ENCODE assay signal across 7 mouse cellular contexts in the genomic region with DNA sequence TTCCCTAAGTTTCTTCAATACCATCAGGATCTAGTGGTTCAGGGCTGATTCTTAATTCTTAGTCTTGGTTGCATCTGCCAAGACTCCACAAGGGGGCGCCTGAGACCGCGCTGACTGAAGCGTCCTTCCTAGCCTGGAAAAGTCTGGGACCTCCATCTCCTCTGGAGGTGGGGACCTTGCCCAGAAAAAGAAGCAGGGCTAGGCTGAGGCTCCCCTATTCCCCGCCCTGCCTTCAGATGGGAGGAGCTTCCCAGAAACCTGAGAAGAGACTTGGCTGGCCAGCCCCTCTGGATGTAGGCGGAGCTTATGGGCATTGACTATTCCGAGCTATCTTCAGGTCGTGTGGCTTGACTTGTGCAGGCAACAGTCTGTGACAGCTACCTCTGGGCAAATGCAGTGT. TPM values are rescaled to one million over a fixed set of nuclear protein-coding genes. Genes with fewer than 3 reads are reported as not detected.
DNase-seq lines count a peak whose midpoint lies in the region; ATAC-seq and TF ChIP-seq lines count a peak whose summit lies in the region.

No protein-coding gene starts in this region.

- TF ChIP-seq CTCF in gastrocnemius, adult 2 months (IDR thresholded peaks at IDR 0.05), result peak; percentile 99

- no peaks in the 10 kb centered on the region for H3K36me3 ChIP-seq in hindbrain, embryonic 16.5 days (ENCODE audit: control insufficient read depth, insufficient read depth, low read length)

- no peaks in the 10 kb centered on the region for H3K9me3 ChIP-seq in hindbrain, embryonic 16.5 days (ENCODE audit: control insufficient read depth, low read length)

- intact Hi-C loops in gastrocnemius, adult 2 months (cut with DNase I), result loop anchor here (1.0 to 10.0 kb wide), 3 partner anchors 71 to 309 kb away; partner anchors contain the start of genes Mrgbp and Ogfr
- intact Hi-C loops in left cerebral cortex, postnatal 14 days (cut with DNase I), result loop anchor here (1.0 to 10.0 kb wide), 4 partner anchors 71 to 499 kb away; partner anchors contain the start of genes Bhlhe23 and Mrgbp

- H3K9ac ChIP-seq in hindbrain, embryonic 16.5 days (ENCODE audit: low read depth, low read length), result no peak overlapping the region

- H3K4me3 ChIP-seq in gastrocnemius, adult 2 months, result peak overlapping the region; percentile 6
- H3K4me3 ChIP-seq in hindbrain, embryonic 16.5 days (ENCODE audit: low read length), result no peak overlapping the region

- peak overlapping the region; percentile 63 for H3K27ac ChIP-seq in gastrocnemius, adult 2 months
- no peak overlapping the region for H3K27ac ChIP-seq in hindbrain, embryonic 16.5 days (ENCODE audit: low read depth, low read length)

- ATAC-seq in hindbrain, embryonic 16.5 days, result no peak
- ATAC-seq in megakaryocyte-erythroid progenitor cell, adult 5-6 weeks (replicated peaks; ENCODE audit: low FRiP score, low TSS enrichment, poor library complexity, severe bottlenecking), result peak; percentile 57

- peak; percentile 98 for DNase-seq in ZHBTc4 (ENCODE audit: low read depth, low spot score)
- DNase-seq in cerebellum, postnatal 25 days, result peak; percentile 83 to 87
- peak; percentile 90 for DNase-seq in gastrocnemius, adult 2 months
- peak; percentile 77 to 83 for DNase-seq in left cerebral cortex, postnatal 14 days (ENCODE audit: low spot score in 2 of 2)
- DNase-seq in spleen, adult 12 weeks (ENCODE audit: low spot score), result peak; percentile 57

- H3K4me2 ChIP-seq in hindbrain, embryonic 16.5 days (ENCODE audit: low read length), result peak overlapping the region; percentile 37

- H3K4me1 ChIP-seq in hindbrain, embryonic 16.5 days (ENCODE audit: control insufficient read depth, insufficient read depth, low read depth, low read length), result peaks cover 16% of the 10 kb centered on the region

- no peaks in the 10 kb centered on the region; the same call in 1 of the 2 replicates for H3K27me3 ChIP-seq in hindbrain, embryonic 16.5 days (replicated peaks; ENCODE audit: control insufficient read depth, insufficient read depth, low read length)

- under 1% methylated on average over 8 of the region's 8 CpGs for WGBS in hindbrain, embryonic 16.5 days

RNA-seq across cellular contexts. Expression of gene Cables2, which starts 2.5 kb away (rescaled TPM):
- 1 to 10 TPM; 9.3 to 9.8 TPM for total RNA-seq in gastrocnemius, adult 2 months (2021)
- polyA plus RNA-seq in hindbrain, embryonic 16.5 days (2015; fragmentation: Nextera tagmentation; extraction: Ambion mirVana), result 11.1 and 22.2 TPM in 2 replicates
- 10 to 100 TPM; 30.4 to 34.6 TPM for total RNA-seq in left cerebral cortex, postnatal 14 days (2021)
- 13.8 and 14.4 TPM in 2 replicates for total RNA-seq in megakaryocyte-erythroid progenitor cell, adult 5-6 weeks (2014; fragmentation: Nextera tagmentation)
- total RNA-seq in megakaryocyte-erythroid progenitor cell, adult 5-6 weeks (2017), result 7.4 and 20.8 TPM in 2 replicates

RNA-seq across cellular contexts. Expression of gene Rbbp8nl, which starts 13.8 kb away (rescaled TPM):
- not detected for total RNA-seq in gastrocnemius, adult 2 months (2021)
- not detected in 2 replicates for polyA plus RNA-seq in hindbrain, embryonic 16.5 days (2015; fragmentation: Nextera tagmentation; extraction: Ambion mirVana)
- not detected for total RNA-seq in left cerebral cortex, postnatal 14 days (2021)
- not detected in 2 replicates for total RNA-seq in megakaryocyte-erythroid progenitor cell, adult 5-6 weeks (2014; fragmentation: Nextera tagmentation)
- not detected in 2 replicates for total RNA-seq in megakaryocyte-erythroid progenitor cell, adult 5-6 weeks (2017)

RNA-seq across cellular contexts. Expression of gene Rps21, which starts 18.7 kb away (rescaled TPM):
- 100 to 1,000 TPM; 359 to 473 TPM for total RNA-seq in gastrocnemius, adult 2 months (2021)
- 271 and 282 TPM in 2 replicates for polyA plus RNA-seq in hindbrain, embryonic 16.5 days (2015; fragmentation: Nextera tagmentation; extraction: Ambion mirVana)
- 100 to 1,000 TPM; 565 to 568 TPM for total RNA-seq in left cerebral cortex, postnatal 14 days (2021)
- total RNA-seq in megakaryocyte-erythroid progenitor cell, adult 5-6 weeks (2014; fragmentation: Nextera tagmentation), result 3,693 and 4,041 TPM in 2 replicates
- total RNA-seq in megakaryocyte-erythroid progenitor cell, adult 5-6 weeks (2017), result 2,831 and 3,324 TPM in 2 replicates

RNA-seq across cellular contexts. Expression of gene Lama5, which starts 50.2 kb away (rescaled TPM):
- total RNA-seq in gastrocnemius, adult 2 months (2021), result 10 to 100 TPM; 10.5 to 14.8 TPM
- 2.2 and 3.5 TPM in 2 replicates for polyA plus RNA-seq in hindbrain, embryonic 16.5 days (2015; fragmentation: Nextera tagmentation; extraction: Ambion mirVana)
- total RNA-seq in left cerebral cortex, postnatal 14 days (2021), result 1 to 10 TPM; 8.0 to 9.7 TPM
- 0.04 and 0.25 TPM in 2 replicates for total RNA-seq in megakaryocyte-erythroid progenitor cell, adult 5-6 weeks (2014; fragmentation: Nextera tagmentation)
- total RNA-seq in megakaryocyte-erythroid progenitor cell, adult 5-6 weeks (2017), result 0.05 TPM in 1 of 2 replicates, not detected in the other

RNA-seq across cellular contexts. Expression of gene Gata5, which starts 58.7 kb away (rescaled TPM):
- not detected for total RNA-seq in gastrocnemius, adult 2 months (2021)
- not detected in 2 replicates for polyA plus RNA-seq in hindbrain, embryonic 16.5 days (2015; fragmentation: Nextera tagmentation; extraction: Ambion mirVana)
- total RNA-seq in left cerebral cortex, postnatal 14 days (2021), result not detected
- not detected in 2 replicates for total RNA-seq in megakaryocyte-erythroid progenitor cell, adult 5-6 weeks (2014; fragmentation: Nextera tagmentation)
- not detected in 2 replicates for total RNA-seq in megakaryocyte-erythroid progenitor cell, adult 5-6 weeks (2017)

Comparison
In these comparisons a context has a peak if more than half of its experiments do, and no peak if none do; other contexts are left out.
1. RNA of gene Rps21, which starts 18.7 kb away (total RNA-seq): 2,831 to 4,041 TPM in megakaryocyte-erythroid progenitor cell, adult 5-6 weeks; 565 to 568 TPM in left cerebral cortex, postnatal 14 days and 359 to 473 TPM in gastrocnemius, adult 2 months; every median in the first group is over 4 times any median in the second.
2. Peak in every context shown above with its lines, with median percentiles within 50 percentile points of each other: DNase-seq.